Mouse (Mus musculus) left cerebral cortex, postnatal 4 days (tissue): ENCODE measurements around the gene Nckap1l. TPM values are rescaled to one million over a fixed set of nuclear protein-coding genes. Genes with fewer than 3 reads are reported as not detected.
"Not testable (repeated sequence)": the region's sequence is repeated elsewhere in the genome, so short reads cannot be mapped to it uniquely, and the experiment has no call there.

ENCODE experiments used
- DNase-seq: peaks from one replicate; pipeline ENCODE4 v3.0.0-alpha.2; 2022
- intact Hi-C: fragments of 180-260 bp; cut with DNase I; formaldehyde crosslinking; loops from one replicate; pipeline ENCODE4 v1.15.1; 2025
- total RNA-seq, 2 experiments: library from RNA; stranded (reverse); gene quantifications; 2 replicates each; pipeline ENCODE4 v1.2.3; 2021

Nckap1l gene
- 1 to 10 TPM; 3.3 to 4.4 TPM for total RNA-seq

GRCm38 (mm10) chr15:103453551-103454218, at the start of gene Nckap1l:
Gene Nckap1l (plus strand): TSS chr15:103453794.
- no peak for DNase-seq
- intact Hi-C loops = no loop called here

GRCm38 (mm10) chr15:103405586-103405985, 48.0 kb upstream of the Nckap1l start:
- intact Hi-C loops, DNase-seq: not testable (repeated sequence)

- intact Hi-C loops = no loop called here
- no peak for DNase-seq
These were observed 26.6 kb upstream of the Nckap1l start for GRCm38 (mm10) chr15:103427017-103427416.

- intact Hi-C loops = no loop called here
- no peak for DNase-seq
These were observed 23.4 kb upstream of the Nckap1l start, which contains the start of gene Gtsf1 for GRCm38 (mm10) chr15:103430241-103430640. Gene Gtsf1 (minus strand): TSS chr15:103430470.

- DNase-seq, intact Hi-C loops: not testable (repeated sequence)
These were observed 7.6 kb upstream of the Nckap1l start for GRCm38 (mm10) chr15:103445966-103446365.

- DNase-seq = no peak
- intact Hi-C loops = no loop called here
These were observed 5.2 kb upstream of the Nckap1l start, which contains the start of gene Gtsf2 for GRCm38 (mm10) chr15:103448369-103448768. Gene Gtsf2 (minus strand): TSS chr15:103448469.

- intact Hi-C loops = no loop called here
- DNase-seq = no peak
These were observed 855 bp downstream of the Nckap1l start for GRCm38 (mm10) chr15:103454449-103454848.

GRCm38 (mm10) chr15:103462539-103463261, 9.1 kb downstream of the Nckap1l start:
- intact Hi-C loops = no loop called here
- peak; percentile 73 for DNase-seq

- intact Hi-C loops = no loop called here
- no peak for DNase-seq
These were observed 18.0 kb downstream of the Nckap1l start for GRCm38 (mm10) chr15:103471488-103472194.

- DNase-seq = no peak
- intact Hi-C loops = no loop called here
These were observed 18.7 kb downstream of the Nckap1l start for GRCm38 (mm10) chr15:103472265-103472664.

GRCm38 (mm10) chr15:103473182-103473581, 19.6 kb downstream of the Nckap1l start:
- DNase-seq = no peak
- intact Hi-C loops = no loop called here

GRCm38 (mm10) chr15:103473769-103474168, 20.2 kb downstream of the Nckap1l start:
- DNase-seq = no peak
- intact Hi-C loops = no loop called here

- intact Hi-C loops = no loop called here
- DNase-seq = no peak
These were observed 25.5 kb downstream of the Nckap1l start for GRCm38 (mm10) chr15:103479080-103479606.

GRCm38 (mm10) chr15:103480129-103480528, 26.5 kb downstream of the Nckap1l start:
- DNase-seq = no peak
- intact Hi-C loops = no loop called here

- intact Hi-C loops = no loop called here
- DNase-seq = peak; percentile 67
These were observed 28.9 kb downstream of the Nckap1l start for GRCm38 (mm10) chr15:103482488-103482887.

GRCm38 (mm10) chr15:103484490-103484889, 30.9 kb downstream of the Nckap1l start:
- intact Hi-C loops = no loop called here
- no peak for DNase-seq

GRCm38 (mm10) chr15:103485106-103485505, 31.5 kb downstream of the Nckap1l start:
- DNase-seq = no peak
- intact Hi-C loops = no loop called here

- DNase-seq = no peak
- intact Hi-C loops = no loop called here
These were observed 33.1 kb downstream of the Nckap1l start for GRCm38 (mm10) chr15:103486658-103487057.

GRCm38 (mm10) chr15:103488336-103488735, 34.7 kb downstream of the Nckap1l start:
- DNase-seq = no peak
- intact Hi-C loops = no loop called here

GRCm38 (mm10) chr15:103496204-103497140, 42.9 kb downstream of the Nckap1l start:
- DNase-seq = no peak
- intact Hi-C loops = no loop called here
